Mouse (Mus musculus) E14TG2a.4 (cell line): ENCODE data around the gene Pxmp2.

Source experiments
- CTCF ChIP-seq: conservative IDR thresholded peaks from 2 replicates; pipeline ENCODE4 v1.5.1; 2014; ENCODE audit warnings: low read length
- NANOG ChIP-seq: IDR thresholded peaks from 2 replicates; pipeline ENCODE4 v1.6.1; 2014; ENCODE audit warnings: borderline replicate concordance, low read length, mixed read lengths
- POU5F1 ChIP-seq: IDR thresholded peaks from 2 replicates; pipeline ENCODE4 v1.6.1; 2014; ENCODE audit warnings: low read length, borderline replicate concordance

DNA sequence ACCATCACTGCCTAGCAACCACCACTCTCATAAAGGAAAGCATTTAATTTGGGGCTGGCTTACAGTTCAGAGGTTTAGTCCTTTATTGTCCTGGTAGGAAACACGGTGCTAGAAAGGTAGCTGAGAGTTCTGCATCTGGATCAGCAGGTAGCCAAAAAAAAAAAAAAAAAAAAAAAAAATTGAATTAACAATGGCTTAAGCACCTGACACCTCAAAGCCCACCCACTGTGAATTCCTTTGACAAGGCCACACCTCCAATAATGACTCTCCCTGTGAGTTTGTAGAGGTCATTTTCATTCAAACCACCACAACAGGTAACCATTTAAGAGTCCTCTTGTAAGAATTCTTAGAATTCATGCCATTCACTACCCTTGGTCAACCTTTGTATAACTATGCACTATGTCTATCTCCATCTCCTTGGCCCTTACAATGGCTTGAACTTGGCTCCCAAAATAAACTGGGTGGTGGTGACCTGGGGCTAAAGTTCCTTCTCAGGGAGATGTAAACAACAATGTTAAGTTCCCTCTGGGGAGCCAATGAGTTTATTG is 58.6 kb downstream of the Pxmp2 start:
- TF ChIP-seq CTCF (no peak), POU5F1 (no peak), NANOG (peak; percentile 88)
